Mouse (Mus musculus): ENCODE measurements around the gene Csrnp1. TPM values are rescaled to one million over a fixed set of nuclear protein-coding genes. Genes with fewer than 3 reads are reported as not detected.

Gene Csrnp1
- polyA plus RNA-seq, 2 experiments = 0.38 to 2.2 TPM

DNA sequence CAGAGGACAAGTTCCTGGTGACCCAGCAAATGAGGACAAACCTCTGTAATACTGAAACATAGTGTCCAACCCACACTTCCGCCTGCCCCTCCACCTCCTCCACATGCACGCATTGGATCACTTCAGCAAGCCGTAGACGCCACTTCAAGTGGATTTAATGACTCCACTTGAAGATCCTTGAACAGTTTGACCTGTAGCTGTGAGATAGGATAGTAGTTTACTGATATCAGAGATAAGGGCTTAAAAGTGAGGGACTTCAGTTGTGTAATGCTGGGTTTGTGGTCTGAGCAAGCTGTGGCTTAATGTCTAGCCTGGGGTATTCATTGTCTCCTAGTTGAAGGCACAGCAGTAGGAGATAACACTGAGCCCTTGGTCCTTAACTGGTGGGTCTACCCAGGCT, 61.0 kb downstream of the Csrnp1 start:
- H3K4me3 ChIP-seq (ENCODE audit: insufficient read depth in 1 of 2, low read depth in 2 of 2, low read length in 2 of 2) = no peak overlapping the region
- 68% methylated on average over 4 of the region's 4 CpGs for WGBS (ENCODE audit: insufficient replicate concordance)
- TF ChIP-seq CTCF (IDR thresholded peaks at IDR 0.05; ENCODE audit: low read depth) (no peak), EP300 (IDR thresholded peaks at IDR 0.05; ENCODE audit: low read depth) (no peak)
- H3K36me3 ChIP-seq (replicated peaks; ENCODE audit: control insufficient read depth, insufficient read depth, low read depth) = peaks cover 58% of the 10 kb centered on the region
- no peak overlapping the region for H3K4me2 ChIP-seq (ENCODE audit: low read depth)
- no peak overlapping the region for H3K27ac ChIP-seq
- H3K27me3 ChIP-seq (ENCODE audit: control insufficient read depth, insufficient read depth, low read length) = no peaks in the 10 kb centered on the region
- ATAC-seq (ENCODE audit: insufficient read depth) = no peak
- H3K9me3 ChIP-seq (ENCODE audit: control insufficient read depth, low read length) = no peaks in the 10 kb centered on the region
- no peaks in the 10 kb centered on the region for H3K4me1 ChIP-seq (replicated peaks; ENCODE audit: control insufficient read depth in 2 of 2, insufficient read depth in 2 of 2, low read length in 1 of 2)
- DNase-seq (ENCODE audit: low read depth in 3 of 3, low spot score in 3 of 3) = no peak
- H3K9ac ChIP-seq (replicated peaks) = no peak overlapping the region

Other genes with a start within 250 kb of the Csrnp1 start
- 0.01 TPM in 1 of 2 replicates, not detected in the other for gene Scn11a, start 159.2 kb downstream of the Csrnp1 start, polyA plus RNA-seq (2012; rRNA removed)
- gene Scn11a, start 159.2 kb downstream of the Csrnp1 start, polyA plus RNA-seq (2014; fragmentation: Nextera tagmentation; extraction: Ambion mirVana) = not detected in 2 replicates
- gene Wdr48, start 89.8 kb downstream of the Csrnp1 start, polyA plus RNA-seq (2012; rRNA removed) = 11.0 and 16.1 TPM in 2 replicates
- gene Wdr48, start 89.8 kb downstream of the Csrnp1 start, polyA plus RNA-seq (2014; fragmentation: Nextera tagmentation; extraction: Ambion mirVana) = 20.6 and 25.6 TPM in 2 replicates
- gene Gorasp1, start 47.1 kb downstream of the Csrnp1 start, polyA plus RNA-seq (2012; rRNA removed) = 6.1 and 6.3 TPM in 2 replicates
- 9.1 and 9.4 TPM in 2 replicates for gene Gorasp1, start 47.1 kb downstream of the Csrnp1 start, polyA plus RNA-seq (2014; fragmentation: Nextera tagmentation; extraction: Ambion mirVana)
- gene Ttc21a, start 47.1 kb downstream of the Csrnp1 start, polyA plus RNA-seq (2012; rRNA removed) = 0.22 and 0.28 TPM in 2 replicates
- gene Ttc21a, start 47.1 kb downstream of the Csrnp1 start, polyA plus RNA-seq (2014; fragmentation: Nextera tagmentation; extraction: Ambion mirVana) = 0.11 and 0.25 TPM in 2 replicates
- gene Xirp1, start 38.9 kb upstream of the Csrnp1 start, polyA plus RNA-seq (2012; rRNA removed) = not detected in 2 replicates
- gene Xirp1, start 38.9 kb upstream of the Csrnp1 start, polyA plus RNA-seq (2014; fragmentation: Nextera tagmentation; extraction: Ambion mirVana) = not detected in 2 replicates
- 1.4 and 1.5 TPM in 2 replicates for gene Cx3cr1, start 85.2 kb upstream of the Csrnp1 start, polyA plus RNA-seq (2012; rRNA removed)
- gene Cx3cr1, start 85.2 kb upstream of the Csrnp1 start, polyA plus RNA-seq (2014; fragmentation: Nextera tagmentation; extraction: Ambion mirVana) = 0.69 and 1.3 TPM in 2 replicates
- gene Ccr8, start 107.5 kb upstream of the Csrnp1 start, polyA plus RNA-seq (2012; rRNA removed) = not detected in 2 replicates
- not detected in 2 replicates for gene Ccr8, start 107.5 kb upstream of the Csrnp1 start, polyA plus RNA-seq (2014; fragmentation: Nextera tagmentation; extraction: Ambion mirVana)
- gene Slc25a38, start 125.7 kb upstream of the Csrnp1 start, polyA plus RNA-seq (2012; rRNA removed) = 94.3 and 106 TPM in 2 replicates
- gene Slc25a38, start 125.7 kb upstream of the Csrnp1 start, polyA plus RNA-seq (2014; fragmentation: Nextera tagmentation; extraction: Ambion mirVana) = 118 and 136 TPM in 2 replicates
- gene Rpsa, start 143.0 kb upstream of the Csrnp1 start, polyA plus RNA-seq (2012; rRNA removed) = 1,110 and 1,446 TPM in 2 replicates
- gene Rpsa, start 143.0 kb upstream of the Csrnp1 start, polyA plus RNA-seq (2014; fragmentation: Nextera tagmentation; extraction: Ambion mirVana) = 1,498 and 1,559 TPM in 2 replicates
- 0.01 TPM in 1 of 2 replicates, not detected in the other for gene Mobp, start 165.0 kb upstream of the Csrnp1 start, polyA plus RNA-seq (2012; rRNA removed)
- gene Mobp, start 165.0 kb upstream of the Csrnp1 start, polyA plus RNA-seq (2014; fragmentation: Nextera tagmentation; extraction: Ambion mirVana) = not detected in 2 replicates

All from liver, embryonic 14.5 days (tissue).